Mouse (Mus musculus): ENCODE data around the gene Gm49378.

GRCm38 (mm10) chr14:55643060-55643907 lies 5.6 kb upstream of the Gm49378 start, which contains the start of gene Tm9sf1:
- TF ChIP-seq EP300 (optimal IDR thresholded peaks at IDR 0.05) (peak; percentile 95), CTCF (IDR thresholded peaks at IDR 0.05; ENCODE audit: low read depth) (peak; percentile 25; the same call in 1 of the 2 replicates)
